Mouse (Mus musculus) cerebellum, adult 2 months (tissue): Measurements from ENCODE around the gene Ggt5. TPM values are rescaled to one million over a fixed set of nuclear protein-coding genes. Genes with fewer than 3 reads are reported as not detected.

Experiments used
- DNase-seq, 2 experiments: peaks; one replicate each; pipeline ENCODE4 v3.0.0; 2021
- H3K27ac ChIP-seq: fragments of 200-500 bp; 2 replicates; pipeline ENCODE4 v1.5.1; 2012; ENCODE audit warnings: low read length, control low read depth, inconsistent platforms; ENCODE audit not compliant: insufficient read depth
- H3K27me3 ChIP-seq: fragments of 200-500 bp; 2 replicates; pipeline ENCODE4 v1.6.1; 2012; ENCODE audit warnings: inconsistent platforms, mild to moderate bottlenecking, low read length, moderate library complexity; ENCODE audit not compliant: control insufficient read depth, insufficient read depth
- H3K4me1 ChIP-seq: fragments of 200-500 bp; 2 replicates; pipeline ENCODE4 v1.6.1; 2011; ENCODE audit warnings: low read length; ENCODE audit not compliant: control insufficient read depth, insufficient read depth
- H3K4me3 ChIP-seq: fragments of 200-500 bp; replicated peaks from 2 replicates; pipeline ENCODE3; 2011; ENCODE audit warnings: mild to moderate bottlenecking, low read depth, low read length, control low read depth; ENCODE audit not compliant: insufficient read depth
- CTCF ChIP-seq: fragments of 200-500 bp; IDR thresholded peaks from 2 replicates; pipeline ENCODE4 v1.5.1; 2011; ENCODE audit warnings: low read depth, mild to moderate bottlenecking, control low read depth, low read length, moderate library complexity, borderline replicate concordance; ENCODE audit not compliant: insufficient read depth
- POLR2A ChIP-seq: fragments of 200-500 bp; IDR thresholded peaks from 2 replicates; pipeline ENCODE4 v1.6.1; 2011; ENCODE audit warnings: low read length, control low read depth, borderline replicate concordance; ENCODE audit not compliant: insufficient read depth
- WGBS: fragments of 180-500 bp; shearing (Covaris S2); methylation state at CpG from one replicate; pipeline ENCODE4 v1.1.7; 2018; 5-methylcytosine and 5-hydroxymethylcytosine counted together
- polyA plus RNA-seq: library from polyadenylated mRNA; depleted of rRNA; stranded (reverse); fragments of >200 nt; gene quantifications from 2 replicates; pipeline ENCODE4 v1.2.3, GENCODE M21; 2012

The Ggt5 gene
- polyA plus RNA-seq, 1 experiment, result 4.0 TPM

DNA sequence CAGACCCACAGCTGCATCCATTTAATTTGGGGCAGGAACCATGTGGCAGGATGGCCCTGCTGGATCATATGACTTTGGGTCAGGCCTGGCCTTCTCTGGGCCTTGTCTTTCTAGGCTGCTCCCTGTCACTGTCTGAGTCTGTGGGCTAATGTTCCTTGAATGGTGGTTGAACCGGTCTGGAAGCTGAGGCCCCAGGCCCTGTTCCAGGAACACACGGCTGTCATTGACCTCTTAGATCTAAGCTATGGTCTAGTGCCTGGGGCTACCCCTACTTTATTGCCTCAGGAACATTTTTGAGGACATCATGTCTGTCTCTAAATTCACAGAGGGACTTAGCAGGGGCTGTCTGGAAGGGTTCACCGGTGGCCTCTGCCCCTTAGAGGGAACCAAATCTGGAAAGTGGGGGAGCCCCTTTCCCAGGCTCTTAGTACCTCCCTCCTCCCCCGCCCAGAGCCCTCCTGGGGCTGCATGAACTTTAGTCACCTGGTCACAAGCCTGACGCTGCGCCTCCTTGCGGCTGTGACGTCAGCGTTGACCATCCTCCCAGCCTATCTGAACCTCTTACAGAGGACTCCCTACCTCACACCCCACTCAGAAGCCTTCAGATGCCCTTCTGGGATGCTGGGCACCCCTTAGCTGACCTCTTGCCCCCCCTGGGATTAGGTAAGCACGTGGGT lies 18.0 kb upstream of the Ggt5 start:
- Histone ChIP-seq H3K4me1 (no peaks in the 10 kb centered on the region), H3K4me3 (no peak overlapping the region), H3K27ac (no peak overlapping the region), H3K27me3 (no peaks in the 10 kb centered on the region)
- WGBS, result 41% methylated on average over 10 of the region's 10 CpGs
- TF ChIP-seq POLR2A (no peak), CTCF (no peak)
- DNase-seq, result no peak

DNA sequence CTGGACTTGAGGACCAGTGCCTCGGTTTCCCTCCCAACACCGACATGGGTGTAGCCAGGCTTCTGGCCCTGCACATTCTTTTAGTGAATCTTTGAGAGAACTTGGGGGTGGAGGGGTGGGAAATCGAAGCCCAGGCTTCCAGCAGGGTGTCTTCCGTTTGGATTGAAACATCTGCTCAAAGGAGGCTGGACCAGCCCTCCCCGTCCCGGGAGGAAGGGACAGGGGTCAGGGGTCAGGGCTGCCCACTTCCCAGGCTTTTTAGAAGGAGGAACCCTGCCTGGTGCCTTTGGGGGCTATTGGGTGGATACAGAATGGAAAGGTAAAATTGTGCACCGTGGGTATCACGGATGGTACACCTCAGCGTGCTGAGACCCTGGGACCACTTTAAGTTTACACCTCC lies 17.2 kb upstream of the Ggt5 start:
- H3K27me3 ChIP-seq, result no peaks in the 10 kb centered on the region
- no peak overlapping the region for H3K27ac ChIP-seq
- no peaks in the 10 kb centered on the region for H3K4me1 ChIP-seq
- no peak for DNase-seq
- TF ChIP-seq POLR2A (no peak), CTCF (no peak)
- H3K4me3 ChIP-seq, result no peak overlapping the region
- WGBS, result 24% methylated on average over 9 of the region's 9 CpGs

DNA sequence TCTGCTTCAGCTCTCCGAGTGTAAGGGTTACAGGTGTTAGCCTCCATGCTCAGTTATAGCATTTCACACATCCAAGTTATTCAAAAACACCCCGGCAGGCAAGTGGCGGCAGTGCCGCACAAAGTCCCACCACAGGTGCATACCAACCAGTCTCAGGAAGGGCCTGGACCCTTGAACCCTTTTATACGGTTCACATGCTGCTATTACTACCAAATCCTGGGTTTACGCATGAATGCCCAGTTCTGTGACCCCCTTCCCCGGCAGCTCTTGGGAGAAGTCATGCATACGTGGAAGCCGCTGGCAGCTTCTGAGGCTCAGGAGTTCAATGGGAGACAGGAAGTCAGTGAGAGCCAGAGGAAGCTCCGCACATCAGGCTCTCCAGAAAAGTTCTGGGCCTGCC lies 16.0 kb upstream of the Ggt5 start:
- H3K27me3 ChIP-seq, result no peaks in the 10 kb centered on the region
- no peaks in the 10 kb centered on the region for H3K4me1 ChIP-seq
- TF ChIP-seq POLR2A (no peak), CTCF (no peak)
- WGBS, result 58% methylated on average over 10 of the region's 10 CpGs
- no peak for DNase-seq
- no peak overlapping the region for H3K27ac ChIP-seq
- H3K4me3 ChIP-seq, result no peak overlapping the region

DNA sequence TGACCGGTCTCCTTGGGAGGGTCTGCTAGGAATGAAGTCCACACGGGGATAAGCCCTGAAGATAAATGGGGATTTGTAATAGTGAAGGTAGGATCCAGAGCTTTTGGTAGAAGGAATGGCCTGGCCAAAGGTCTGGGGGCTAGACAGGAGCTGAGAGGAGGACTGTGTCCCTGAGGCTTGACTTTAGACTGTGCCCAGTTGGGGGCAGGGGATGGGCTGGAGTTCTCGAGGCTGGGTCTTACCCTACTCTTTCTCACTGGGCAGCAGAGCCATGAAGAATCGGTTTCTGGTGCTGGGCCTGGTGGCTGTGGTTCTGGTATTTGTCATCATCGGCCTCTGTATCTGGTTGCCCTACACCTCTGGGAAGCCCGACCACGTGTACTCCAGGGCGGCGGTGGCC lies 15.2 kb upstream of the Ggt5 start:
- DNase-seq, result no peak
- Histone ChIP-seq H3K27ac (no peak overlapping the region), H3K27me3 (no peaks in the 10 kb centered on the region), H3K4me1 (no peaks in the 10 kb centered on the region), H3K4me3 (no peak overlapping the region)
- TF ChIP-seq CTCF (no peak), POLR2A (no peak)
- WGBS, result 89% methylated on average over 9 of the region's 9 CpGs

DNA sequence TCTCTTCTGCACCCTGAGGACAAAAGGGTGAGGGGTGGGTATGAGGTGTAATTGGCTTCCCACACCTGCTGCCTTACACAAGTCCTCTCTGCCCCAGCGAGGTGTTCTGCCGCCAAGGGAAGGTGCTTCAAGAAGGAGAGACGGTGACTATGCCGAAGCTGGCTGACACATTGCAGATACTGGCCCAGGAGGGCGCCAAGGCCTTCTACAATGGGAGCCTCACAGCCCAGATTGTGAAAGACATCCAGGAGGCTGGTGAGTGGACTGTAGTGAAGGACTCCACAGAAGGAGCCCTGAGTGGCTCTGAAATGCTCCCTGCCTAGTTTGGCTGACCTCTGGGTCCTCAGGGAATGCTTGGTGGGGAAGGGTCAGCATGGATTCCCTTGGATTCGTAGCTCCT lies 10.0 kb upstream of the Ggt5 start:
- TF ChIP-seq POLR2A, result no peak
- no peak for TF ChIP-seq CTCF

DNA sequence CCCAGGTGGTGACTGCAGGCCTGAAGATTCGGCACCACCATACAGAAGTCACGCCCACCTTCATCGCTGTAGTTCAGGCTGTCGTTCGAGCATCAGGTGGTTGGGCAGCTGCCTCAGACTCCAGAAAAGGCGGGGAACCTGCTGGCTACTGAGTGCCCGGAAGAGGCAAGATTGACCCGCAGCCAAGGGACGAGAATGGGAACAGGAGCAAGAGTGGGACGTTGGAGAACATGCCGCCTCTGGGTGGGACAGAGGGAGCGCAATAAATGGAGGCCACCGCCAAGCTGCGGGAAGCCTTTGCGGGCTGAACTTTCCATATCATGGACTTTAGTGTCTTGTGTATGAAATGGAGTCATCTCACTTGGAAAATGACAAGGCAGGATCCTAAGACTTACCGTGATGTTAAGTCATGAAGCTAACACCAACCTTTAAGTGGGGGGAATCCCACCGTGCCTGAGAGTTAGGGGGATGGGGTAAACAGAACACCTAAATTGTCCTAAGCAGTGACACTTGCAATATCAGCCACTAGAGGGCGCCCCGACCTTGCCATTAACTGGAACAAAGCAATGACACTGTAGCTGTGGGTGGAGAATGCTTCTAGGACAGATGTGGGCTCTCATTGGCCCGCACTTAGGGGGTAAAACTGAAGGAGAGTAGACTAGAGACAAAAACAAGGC lies 3.1 kb upstream of the Ggt5 start:
- Histone ChIP-seq H3K27me3 (no peaks in the 10 kb centered on the region), H3K27ac (no peak overlapping the region), H3K4me3 (no peak overlapping the region), H3K4me1 (no peaks in the 10 kb centered on the region)
- DNase-seq, result peak; percentile 76 to 88
- TF ChIP-seq CTCF (peak; percentile 95), POLR2A (no peak)
- WGBS, result 6% methylated on average over 20 of the region's 20 CpGs

More for the DNA sequence above, 10.0 kb upstream of the Ggt5 start:
- DNase-seq, result no peak
- no peak overlapping the region for H3K27ac ChIP-seq
- no peak overlapping the region for H3K4me3 ChIP-seq
- no peaks in the 10 kb centered on the region for H3K4me1 ChIP-seq
- WGBS, result 76% methylated on average over 6 of the region's 6 CpGs
- H3K27me3 ChIP-seq, result no peaks in the 10 kb centered on the region

DNA sequence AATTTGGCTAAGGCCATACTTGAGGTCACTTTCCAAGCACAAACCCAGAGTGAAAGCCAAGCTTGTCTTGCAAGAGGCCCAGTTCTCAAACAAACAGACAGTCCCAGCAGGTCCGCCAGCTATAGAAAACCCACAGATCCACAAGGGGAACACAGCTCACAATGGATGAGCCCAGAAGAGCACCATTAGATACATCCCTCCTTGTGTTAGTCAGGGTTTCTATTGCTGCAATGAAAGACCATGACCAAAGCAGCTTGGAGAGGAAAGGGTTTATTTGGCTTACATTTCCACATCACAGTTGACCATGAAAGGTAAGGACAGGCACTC lies 2.6 kb upstream of the Ggt5 start:
- no peaks in the 10 kb centered on the region for H3K27me3 ChIP-seq
- 81% methylated on average over 1 of the region's 1 CpGs for WGBS
- no peak for TF ChIP-seq CTCF
- TF ChIP-seq POLR2A, result no peak
- H3K4me1 ChIP-seq, result no peaks in the 10 kb centered on the region
- H3K4me3 ChIP-seq, result no peak overlapping the region
- DNase-seq, result no peak
- H3K27ac ChIP-seq, result no peak overlapping the region

DNA sequence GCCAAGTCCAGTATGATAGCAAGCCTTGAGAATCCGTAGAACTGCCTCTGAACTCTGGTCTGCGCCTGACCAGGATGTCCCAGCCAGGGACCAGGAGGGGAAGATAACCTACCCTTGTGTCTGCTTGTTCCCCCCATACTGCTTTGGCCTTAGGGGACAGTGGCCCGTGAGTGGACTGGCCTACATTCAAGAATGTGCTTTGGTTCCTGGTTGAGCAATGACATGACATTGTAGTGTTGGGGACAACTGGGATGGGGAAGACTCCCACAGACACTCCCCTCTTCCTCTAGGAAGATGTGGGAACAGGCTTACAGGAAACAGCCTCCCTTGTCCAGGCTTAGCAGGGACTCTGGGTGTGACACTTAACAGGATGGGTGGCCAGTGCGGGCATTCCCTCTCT lies 1.4 kb upstream of the Ggt5 start:
- no peaks in the 10 kb centered on the region for H3K4me1 ChIP-seq
- H3K4me3 ChIP-seq, result no peak overlapping the region
- 89% methylated on average over 4 of the region's 4 CpGs for WGBS
- DNase-seq, result no peak
- no peaks in the 10 kb centered on the region for H3K27me3 ChIP-seq
- H3K27ac ChIP-seq, result no peak overlapping the region
- TF ChIP-seq CTCF (no peak), POLR2A (no peak)
